Mouse (Mus musculus) small intestine, adult 2 months (tissue): ENCODE measurements around the gene Eps15l1. TPM values are rescaled to one million over a fixed set of nuclear protein-coding genes. Genes with fewer than 3 reads are reported as not detected.

Source experiments
- H3K27ac ChIP-seq: fragments of 200-500 bp; 2 replicates; pipeline ENCODE4 v1.5.1; 2012; ENCODE audit warnings: low read depth, low read length, control low read depth, inconsistent platforms; ENCODE audit not compliant: insufficient read depth
- H3K27me3 ChIP-seq: fragments of 200-500 bp; 2 replicates; pipeline ENCODE4 v1.6.1; 2012; ENCODE audit warnings: mild to moderate bottlenecking, moderate library complexity, low read length, inconsistent platforms; ENCODE audit not compliant: control insufficient read depth, insufficient read depth
- H3K36me3 ChIP-seq: fragments of 200-500 bp; 2 replicates; pipeline ENCODE4 v1.6.1; 2012; ENCODE audit warnings: mild to moderate bottlenecking, low read length, control low read depth, inconsistent platforms; ENCODE audit not compliant: control insufficient read depth, insufficient read depth
- H3K4me1 ChIP-seq: fragments of 200-500 bp; 2 replicates; pipeline ENCODE4 v1.6.1; 2012; ENCODE audit warnings: low read length, inconsistent platforms, mixed read lengths; ENCODE audit not compliant: control insufficient read depth, insufficient read depth, insufficient read length
- H3K4me3 ChIP-seq: fragments of 200-500 bp; 2 replicates; pipeline ENCODE4 v1.5.1; 2012; ENCODE audit warnings: low read depth, mild to moderate bottlenecking, control low read depth, inconsistent platforms, low read length, moderate library complexity
- CTCF ChIP-seq: fragments of 200-500 bp; IDR thresholded peaks from 2 replicates; pipeline ENCODE4 v1.5.1; 2012; ENCODE audit warnings: low read depth, mild to moderate bottlenecking, control low read depth, inconsistent platforms, low read length, moderate library complexity, mixed read lengths; ENCODE audit not compliant: insufficient replicate concordance, insufficient read length; ENCODE audit errors: extremely low read depth
- POLR2A ChIP-seq: fragments of 200-500 bp; IDR thresholded peaks from 2 replicates; pipeline ENCODE4 v1.6.1; 2012; ENCODE audit warnings: low read depth, mild to moderate bottlenecking, control low read depth, inconsistent platforms, low read length, moderate library complexity
- WGBS: fragments of 180-500 bp; shearing (Covaris S2); methylation state at CpG from one replicate; pipeline ENCODE4 v1.1.7; 2018; 5-methylcytosine and 5-hydroxymethylcytosine counted together
- polyA plus RNA-seq: library from polyadenylated mRNA; depleted of rRNA; stranded (reverse); fragments of >200 nt; gene quantifications from 2 replicates; pipeline ENCODE4 v1.2.3, GENCODE M21; 2012

The Eps15l1 gene
- polyA plus RNA-seq, 1 experiment = 27.0 TPM

GRCm38 (mm10) chr8:72343725-72344124 is 77.5 kb downstream of the Eps15l1 start:
- 68% methylated on average over 4 of the region's 4 CpGs for WGBS
- H3K36me3 ChIP-seq = peaks cover 33% of the 10 kb centered on the region
- no peak for TF ChIP-seq POLR2A
- no peak for TF ChIP-seq CTCF

GRCm38 (mm10) chr8:72342556-72343300 is 78.5 kb downstream of the Eps15l1 start:
- Histone ChIP-seq H3K4me3 (no peak overlapping the region), H3K4me1 (no peaks in the 10 kb centered on the region), H3K36me3 (peaks cover 34% of the 10 kb centered on the region), H3K27ac (no peak overlapping the region), H3K27me3 (no peaks in the 10 kb centered on the region)
- 97% methylated on average over 5 of the region's 5 CpGs for WGBS
- no peak for TF ChIP-seq POLR2A

More at GRCm38 (mm10) chr8:72343725-72344124, 77.5 kb downstream of the Eps15l1 start:
- Histone ChIP-seq H3K4me1 (no peaks in the 10 kb centered on the region), H3K27ac (no peak overlapping the region), H3K4me3 (no peak overlapping the region), H3K27me3 (no peaks in the 10 kb centered on the region)

GRCm38 (mm10) chr8:72337034-72337433 is 84.2 kb downstream of the Eps15l1 start:
- Histone ChIP-seq H3K36me3 (peaks cover 21% of the 10 kb centered on the region), H3K27ac (no peak overlapping the region), H3K27me3 (no peaks in the 10 kb centered on the region), H3K4me3 (no peak overlapping the region), H3K4me1 (no peaks in the 10 kb centered on the region)
- TF ChIP-seq CTCF (no peak), POLR2A (no peak)

DNA sequence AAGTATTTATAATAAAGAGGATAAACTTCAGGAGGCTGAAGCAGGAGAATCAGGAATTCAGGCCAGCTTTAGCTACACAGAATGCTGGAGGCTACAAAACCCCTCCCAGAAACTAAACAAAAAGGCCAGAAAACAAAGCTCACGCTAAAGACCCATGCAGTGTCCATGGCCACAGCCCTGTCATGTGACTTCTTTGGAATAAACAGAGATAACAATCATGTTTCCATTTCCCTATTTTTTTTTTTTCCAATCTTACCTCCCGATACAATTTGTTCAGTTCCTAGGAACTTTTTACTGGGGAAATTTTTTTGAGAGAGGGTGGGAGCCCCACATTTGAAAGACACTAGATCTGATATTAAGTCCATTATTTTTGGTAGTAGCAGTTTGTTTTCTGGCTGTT is 85.0 kb downstream of the Eps15l1 start:
- no peak for TF ChIP-seq POLR2A
- TF ChIP-seq CTCF = no peak
- H3K4me1 ChIP-seq = no peaks in the 10 kb centered on the region
- peaks cover 20% of the 10 kb centered on the region for H3K36me3 ChIP-seq
- WGBS = 62% methylated on average over 2 of the region's 2 CpGs
- no peak overlapping the region for H3K27ac ChIP-seq
- H3K4me3 ChIP-seq = no peak overlapping the region
- no peaks in the 10 kb centered on the region for H3K27me3 ChIP-seq

DNA sequence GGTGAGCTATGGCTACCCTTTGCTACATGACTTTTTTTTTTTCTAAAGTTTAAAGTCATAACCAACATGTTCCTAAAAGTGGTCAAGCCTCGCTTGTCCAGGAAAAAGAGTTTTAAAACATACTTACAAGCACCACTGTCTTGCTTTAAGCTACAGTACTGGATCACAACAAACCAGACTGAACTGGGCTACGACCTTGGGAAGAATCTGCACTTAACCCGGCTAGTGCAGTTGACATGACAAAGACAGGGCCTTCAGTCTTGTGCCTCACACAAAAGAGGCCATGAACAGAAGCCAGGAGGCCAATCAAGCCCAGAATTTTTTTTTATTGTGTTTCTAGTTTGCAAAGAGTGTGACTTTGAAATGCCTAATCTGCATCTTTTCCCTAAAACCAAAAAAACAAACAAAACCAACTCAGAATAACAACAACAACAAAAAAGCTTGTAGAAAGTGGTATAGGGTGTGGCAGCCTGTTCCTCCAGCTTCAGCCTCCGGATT is 87.1 kb downstream of the Eps15l1 start:
- TF ChIP-seq POLR2A (no peak), CTCF (no peak)

GRCm38 (mm10) chr8:72333429-72334143 is 87.7 kb downstream of the Eps15l1 start:
- Histone ChIP-seq H3K4me3 (no peak overlapping the region), H3K4me1 (no peaks in the 10 kb centered on the region), H3K36me3 (peaks cover 7% of the 10 kb centered on the region; the same call in 1 of the 2 replicates), H3K27ac (no peak overlapping the region), H3K27me3 (no peaks in the 10 kb centered on the region)
- TF ChIP-seq POLR2A = no peak
- no peak for TF ChIP-seq CTCF
- WGBS = 59% methylated on average over 3 of the region's 3 CpGs

More for the DNA sequence above, 87.1 kb downstream of the Eps15l1 start:
- peaks cover 7% of the 10 kb centered on the region; the same call in 1 of the 2 replicates for H3K36me3 ChIP-seq
- no peaks in the 10 kb centered on the region for H3K4me1 ChIP-seq
- H3K27ac ChIP-seq = no peak overlapping the region
- no peak overlapping the region for H3K4me3 ChIP-seq
- 80% methylated on average over 4 of the region's 4 CpGs for WGBS
- H3K27me3 ChIP-seq = no peaks in the 10 kb centered on the region

DNA sequence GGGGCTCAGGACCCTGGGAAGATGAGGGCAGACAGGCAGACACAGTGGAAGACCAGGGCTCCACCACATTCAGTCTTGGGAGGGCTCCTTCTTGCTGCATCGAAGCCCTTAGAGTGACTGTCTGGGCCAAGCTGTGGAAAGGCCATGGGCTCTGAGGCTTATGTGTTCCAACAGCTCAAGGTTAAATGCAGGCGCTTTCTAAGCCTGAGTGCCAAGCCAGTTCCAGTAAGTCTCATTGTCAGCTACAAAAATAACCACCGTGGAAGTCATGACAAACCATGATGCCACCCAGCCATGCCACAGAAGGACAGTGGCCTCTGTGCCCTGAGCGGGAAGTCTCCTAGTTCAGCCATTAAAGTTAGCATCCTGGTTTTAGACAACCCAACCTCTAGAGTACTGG is 89.6 kb downstream of the Eps15l1 start:
- Histone ChIP-seq H3K36me3 (no peaks in the 10 kb centered on the region), H3K27ac (no peak overlapping the region), H3K27me3 (no peaks in the 10 kb centered on the region), H3K4me1 (no peaks in the 10 kb centered on the region), H3K4me3 (no peak overlapping the region)
- WGBS = 89% methylated on average over 4 of the region's 4 CpGs
- TF ChIP-seq POLR2A (no peak), CTCF (no peak)
